Mouse (Mus musculus) left cerebral cortex, postnatal 10 days (tissue): ENCODE data around the gene Scn3b. TPM values are rescaled to one million over a fixed set of nuclear protein-coding genes. Genes with fewer than 3 reads are reported as not detected.

Experiments used
- DNase-seq, 2 experiments: peaks; one replicate each; pipeline ENCODE4 v3.0.0; 2021 to 2022; ENCODE audit warnings: low spot score in 2 of 2, mixed read lengths in 1 of 2; ENCODE audit errors: extremely low spot score in 1 of 2
- intact Hi-C: fragments of 180-260 bp; cut with DNase I; formaldehyde crosslinking; loops from one replicate; pipeline ENCODE4 v1.15.1; 2025
- total RNA-seq, 2 experiments: library from RNA; stranded (reverse); gene quantifications; 2 replicates each; pipeline ENCODE4 v1.2.3; 2021

Gene Scn3b
- total RNA-seq, 2 experiments from 2014 or later = 152 to 153 TPM

GRCm38 (mm10) chr9:40331411-40332286, 62.6 kb downstream of the Scn3b start:
- DNase-seq = no peak
- intact Hi-C loops = loop anchor here (5.0 kb wide), 1 partner anchor 104 kb away; no protein-coding TSS in a partner anchor

GRCm38 (mm10) chr9:40332326-40332725, 63.3 kb downstream of the Scn3b start:
- DNase-seq = peak in 1 of 2 experiments; percentile 61
- intact Hi-C loops = loop anchor here (5.0 kb wide), 1 partner anchor 105 kb away; no protein-coding TSS in a partner anchor

GRCm38 (mm10) chr9:40332731-40333648, 64.0 kb downstream of the Scn3b start:
- DNase-seq = no peak
- intact Hi-C loops = loop anchor here (5.0 kb wide), 1 partner anchor 106 kb away; no protein-coding TSS in a partner anchor

GRCm38 (mm10) chr9:40333649-40334396, 64.8 kb downstream of the Scn3b start:
- DNase-seq = peak; percentile 76 to 87
- intact Hi-C loops = loop anchor here (5.0 kb wide), 1 partner anchor 107 kb away; no protein-coding TSS in a partner anchor

- DNase-seq = no peak
- intact Hi-C loops = loop anchor here (5.0 kb wide), 2 partner anchors 58 to 107 kb away; no protein-coding TSS in a partner anchor
Observed at GRCm38 (mm10) chr9:40334617-40335016, 65.6 kb downstream of the Scn3b start.

- peak in 1 of 2 experiments; percentile 60 for DNase-seq
- intact Hi-C loops = loop anchor here (5.0 kb wide), 1 partner anchor 56 kb away; no protein-coding TSS in a partner anchor
Observed at GRCm38 (mm10) chr9:40336701-40337100, 67.7 kb downstream of the Scn3b start.

GRCm38 (mm10) chr9:40337131-40337820, 68.3 kb downstream of the Scn3b start:
- no peak for DNase-seq
- intact Hi-C loops = loop anchor here (5.0 kb wide), 1 partner anchor 55 kb away; no protein-coding TSS in a partner anchor

GRCm38 (mm10) chr9:40339578-40339977, 70.6 kb downstream of the Scn3b start:
- DNase-seq = no peak
- intact Hi-C loops = loop anchor here (5.0 kb wide), 1 partner anchor 53 kb away; no protein-coding TSS in a partner anchor

Other genes starting within 250 kb of the Scn3b start
- not detected for gene Olfr981, start 247.8 kb upstream of the Scn3b start, total RNA-seq
- gene Olfr982, start 195.4 kb upstream of the Scn3b start, total RNA-seq = not detected
- not detected for gene Olfr983, start 175.6 kb upstream of the Scn3b start, total RNA-seq
- not detected for gene Olfr984, start 155.0 kb upstream of the Scn3b start, total RNA-seq
- gene Olfr985, start 139.0 kb upstream of the Scn3b start, total RNA-seq = not detected
- not detected for gene Tmem225, start 121.1 kb upstream of the Scn3b start, total RNA-seq
- gene Olfr986, start 88.3 kb upstream of the Scn3b start, total RNA-seq = not detected
- gene Zfp202, start 76.9 kb upstream of the Scn3b start, total RNA-seq = 1 to 10 TPM; 4.0 to 4.9 TPM